Mouse (Mus musculus) heart, adult 2 months (tissue): ENCODE measurements around the gene Srd5a1. TPM values are rescaled to one million over a fixed set of nuclear protein-coding genes. Genes with fewer than 3 reads are reported as not detected.

Experiments
- DNase-seq, 2 experiments: peaks; one replicate each; pipeline ENCODE4 v3.0.0; 2021
- H3K27ac ChIP-seq: fragments of 200-600 bp; 2 replicates; pipeline ENCODE4 v1.8.1; 2022
- H3K27me3 ChIP-seq: fragments of 200-500 bp; 2 replicates; pipeline ENCODE4 v1.6.1; 2012; ENCODE audit warnings: mild to moderate bottlenecking, low read length, inconsistent platforms, mixed read lengths; ENCODE audit not compliant: control insufficient read depth, insufficient read depth
- H3K36me3 ChIP-seq: fragments of 200-500 bp; 2 replicates; pipeline ENCODE4 v1.6.1; 2012; ENCODE audit warnings: low read length, inconsistent platforms; ENCODE audit not compliant: control insufficient read depth, insufficient read depth
- H3K4me1 ChIP-seq: fragments of 200-500 bp; 2 replicates; pipeline ENCODE4 v1.6.1; 2011; ENCODE audit warnings: low read length; ENCODE audit not compliant: control insufficient read depth, insufficient read depth
- H3K4me3 ChIP-seq: fragments of 200-600 bp; 2 replicates; pipeline ENCODE4 v1.8.1; 2022
- H3K79me2 ChIP-seq: fragments of 200-500 bp; replicated peaks from 2 replicates; pipeline ENCODE4 v1.6.1; 2012; ENCODE audit warnings: mild to moderate bottlenecking, inconsistent platforms, low read length, moderate library complexity, mixed read lengths; ENCODE audit not compliant: control insufficient read depth, insufficient read depth
- H3K9ac ChIP-seq: fragments of 200-500 bp; 2 replicates; pipeline ENCODE4 v1.6.1; 2012; ENCODE audit warnings: low read depth, mild to moderate bottlenecking, control low read depth, inconsistent platforms, low read length, mixed read lengths
- CTCF ChIP-seq: fragments of 200-600 bp; IDR thresholded peaks from 2 replicates; pipeline ENCODE4 v1.8.1; 2022; ENCODE audit warnings: antibody characterized with exemption, mild to moderate bottlenecking, moderate library complexity
- EP300 ChIP-seq: fragments of 200-500 bp; IDR thresholded peaks from 2 replicates; pipeline ENCODE4 v1.6.1; 2011; ENCODE audit warnings: low read depth, low read length, control low read depth; ENCODE audit not compliant: insufficient read depth
- POLR2A ChIP-seq: fragments of 200-500 bp; IDR thresholded peaks from 2 replicates; pipeline ENCODE4 v1.6.1; 2011; ENCODE audit warnings: mild to moderate bottlenecking, low read depth, low read length, control low read depth; ENCODE audit not compliant: insufficient read depth
- WGBS: fragments of 180-500 bp; shearing (Covaris S2); methylation state at CpG from one replicate; pipeline ENCODE4 v1.1.7; 2018; 5-methylcytosine and 5-hydroxymethylcytosine counted together
- intact Hi-C: fragments of 180-260 bp; cut with DNase I; formaldehyde crosslinking; loops from one replicate; pipeline ENCODE4 v1.15.1; 2025
- polyA plus RNA-seq: library from polyadenylated mRNA; depleted of rRNA; stranded (reverse); fragments of >200 nt; gene quantifications from 2 replicates; pipeline ENCODE4 v1.2.3, GENCODE M21; 2012
- total RNA-seq, 2 experiments: library from RNA; stranded (reverse); gene quantifications; 2 replicates each; pipeline ENCODE4 v1.2.3; 2021

Srd5a1 gene
- total and polyA plus RNA-seq, 3 experiments = 0.64 to 1.3 (median 0.65) TPM

DNA sequence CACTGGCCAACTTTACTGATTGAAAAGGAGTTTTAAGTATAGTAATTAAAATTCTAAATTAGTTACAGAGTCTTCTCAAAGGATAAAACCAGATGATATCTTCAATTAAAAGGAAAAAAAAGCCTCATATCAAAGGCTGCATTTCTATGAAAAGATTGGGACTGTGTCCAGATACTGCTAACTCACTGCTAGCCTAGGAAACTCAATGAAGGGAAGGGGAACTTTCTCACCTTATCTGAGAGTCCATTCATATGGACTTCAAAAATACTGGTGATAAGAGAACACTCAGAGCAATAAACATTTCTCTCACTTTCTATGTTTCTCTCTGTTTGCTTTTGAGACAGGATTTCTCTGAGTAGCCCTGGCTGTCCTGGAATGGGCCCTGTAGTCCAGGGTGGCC, 46.7 kb downstream of the Srd5a1 start:
- Histone ChIP-seq H3K9ac (no peak overlapping the region), H3K79me2 (no peaks in the 10 kb centered on the region), H3K4me1 (peaks cover 5% of the 10 kb centered on the region; the same call in 1 of the 2 replicates), H3K36me3 (no peaks in the 10 kb centered on the region), H3K4me3 (no peak overlapping the region), H3K27me3 (no peaks in the 10 kb centered on the region; the same call in 1 of the 2 replicates), H3K27ac (no peak overlapping the region)
- no peak for DNase-seq
- intact Hi-C loops = no loop called here
- TF ChIP-seq POLR2A (no peak), EP300 (no peak), CTCF (no peak)

DNA sequence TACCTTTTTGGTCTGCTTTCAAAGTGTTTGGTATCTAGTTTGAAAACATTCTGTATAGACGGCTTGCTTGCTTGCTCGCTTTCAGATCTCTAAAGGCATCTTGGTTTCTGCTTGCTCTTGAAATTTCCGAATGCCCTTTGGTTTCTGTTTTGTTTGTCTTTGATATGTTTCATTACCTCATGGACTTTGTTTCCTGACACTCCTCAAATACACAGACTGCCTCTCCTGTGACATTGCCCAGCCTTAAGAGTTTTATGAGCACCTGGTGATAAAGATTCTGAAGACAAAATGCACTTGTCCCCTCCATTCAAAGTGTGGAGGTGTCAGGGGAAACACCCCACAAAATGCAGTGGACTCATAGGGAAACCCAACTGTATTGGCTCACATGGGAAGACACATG, 47.3 kb downstream of the Srd5a1 start:
- Histone ChIP-seq H3K4me1 (peaks cover 6% of the 10 kb centered on the region; the same call in 1 of the 2 replicates), H3K4me3 (no peak overlapping the region), H3K36me3 (no peaks in the 10 kb centered on the region), H3K79me2 (no peaks in the 10 kb centered on the region), H3K9ac (no peak overlapping the region), H3K27ac (no peak overlapping the region), H3K27me3 (no peaks in the 10 kb centered on the region; the same call in 1 of the 2 replicates)
- intact Hi-C loops = no loop called here
- no peak for DNase-seq
- TF ChIP-seq CTCF = no peak
- no peak for TF ChIP-seq EP300
- no peak for TF ChIP-seq POLR2A
- WGBS = 52% methylated on average over 3 of the region's 3 CpGs

- H3K9ac ChIP-seq = no peak overlapping the region
- TF ChIP-seq POLR2A = no peak
- TF ChIP-seq EP300 = peak; percentile 94
- no peak overlapping the region for H3K27ac ChIP-seq
- H3K36me3 ChIP-seq = no peaks in the 10 kb centered on the region
- WGBS = 31% methylated on average over 12 of the region's 12 CpGs
- DNase-seq = peak in 1 of 2 experiments; percentile 68
- H3K79me2 ChIP-seq = no peaks in the 10 kb centered on the region
- no peaks in the 10 kb centered on the region; the same call in 1 of the 2 replicates for H3K27me3 ChIP-seq
- intact Hi-C loops = no loop called here
- peaks cover 9% of the 10 kb centered on the region; the same call in 1 of the 2 replicates for H3K4me1 ChIP-seq
- H3K4me3 ChIP-seq = no peak overlapping the region
Measured at GRCm38 (mm10) chr13:69562654-69563574, 48.3 kb downstream of the Srd5a1 start.

DNA sequence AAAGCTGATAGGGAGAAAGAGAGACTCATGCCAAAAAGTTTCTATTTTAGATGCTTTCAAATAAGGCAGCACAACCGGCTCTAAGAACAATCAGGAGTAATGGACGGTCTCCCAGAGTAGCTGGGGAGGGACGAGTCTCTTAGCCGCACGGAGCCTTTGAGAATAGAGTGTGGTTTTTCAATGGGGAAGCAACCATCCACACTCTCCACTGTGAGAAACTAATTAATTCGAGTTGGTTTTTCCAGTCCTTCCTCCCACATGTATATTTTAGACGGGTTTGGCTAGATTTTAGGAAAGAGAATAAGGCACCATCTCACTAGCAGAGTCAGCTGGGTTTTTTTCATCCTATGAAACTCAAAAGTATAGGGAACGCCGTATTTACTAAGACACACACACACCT, 49.2 kb downstream of the Srd5a1 start:
- intact Hi-C loops = no loop called here
- Histone ChIP-seq H3K36me3 (no peaks in the 10 kb centered on the region), H3K9ac (no peak overlapping the region), H3K4me3 (no peak overlapping the region), H3K27ac (no peak overlapping the region), H3K79me2 (no peaks in the 10 kb centered on the region), H3K27me3 (no peaks in the 10 kb centered on the region; the same call in 1 of the 2 replicates), H3K4me1 (peaks cover 9% of the 10 kb centered on the region; the same call in 1 of the 2 replicates)
- no peak for DNase-seq
- 67% methylated on average over 9 of the region's 9 CpGs for WGBS
- TF ChIP-seq EP300 = no peak
- TF ChIP-seq POLR2A = no peak
- no peak for TF ChIP-seq CTCF

DNA sequence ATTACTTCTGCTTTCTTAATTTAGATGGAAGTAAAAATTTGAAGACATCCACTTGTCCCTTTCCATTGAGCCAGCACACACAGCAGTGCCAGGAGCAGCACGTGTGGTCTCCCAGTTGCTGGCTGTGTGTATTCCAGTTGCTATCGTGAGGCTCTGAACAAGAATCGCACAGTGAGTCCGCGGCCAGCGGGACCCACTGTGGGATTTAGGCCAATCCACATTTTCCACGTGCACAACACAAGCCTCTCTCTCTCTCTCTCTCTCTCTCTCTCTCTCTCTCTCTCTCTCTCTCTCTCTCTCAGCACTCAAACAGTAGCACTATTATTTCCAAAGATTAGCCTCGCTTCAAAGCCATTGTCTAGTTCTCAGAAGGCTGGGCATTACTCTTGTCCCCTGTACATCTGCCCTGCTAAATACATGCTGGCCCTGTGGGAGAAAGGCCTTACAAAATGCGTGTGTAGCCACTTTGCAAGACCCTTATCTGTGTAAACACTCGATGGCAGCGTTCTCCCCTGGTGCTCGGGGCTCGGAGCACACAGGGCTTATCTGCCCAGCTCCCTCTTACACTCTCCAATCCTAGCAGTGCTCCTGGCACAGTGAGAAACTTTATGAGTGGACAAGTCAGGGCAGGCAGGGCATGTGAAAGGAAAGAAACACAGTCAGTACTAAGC, 51.8 kb downstream of the Srd5a1 start:
- Histone ChIP-seq H3K4me3 (no peak overlapping the region), H3K27me3 (no peaks in the 10 kb centered on the region; the same call in 1 of the 2 replicates), H3K36me3 (no peaks in the 10 kb centered on the region), H3K79me2 (no peaks in the 10 kb centered on the region), H3K27ac (peak overlapping the region; percentile 26), H3K9ac (0 out of 2 replicates have a peak overlapping the region, but pooled peaks have one; percentile 5), H3K4me1 (peaks cover 9% of the 10 kb centered on the region; the same call in 1 of the 2 replicates)
- TF ChIP-seq POLR2A (no peak), EP300 (0 out of 2 replicates have a peak, but pooled peaks have one; percentile 16), CTCF (no peak)
- WGBS = 36% methylated on average over 13 of the region's 13 CpGs
- DNase-seq = peak; percentile 27 to 50
- intact Hi-C loops = loop anchor here (5.0 kb wide), 1 partner anchor 53 kb away; the partner anchor contains the start of gene Srd5a1

- no peak for TF ChIP-seq POLR2A
- 0 out of 2 replicates have a peak, but pooled peaks have one; percentile 10 for TF ChIP-seq EP300
- no peak for TF ChIP-seq CTCF
- WGBS = 54% methylated on average over 6 of the region's 6 CpGs
- DNase-seq = peak; percentile 38 to 40
- no peak overlapping the region for H3K9ac ChIP-seq
- no peaks in the 10 kb centered on the region for H3K36me3 ChIP-seq
- no peak overlapping the region for H3K27ac ChIP-seq
- H3K4me3 ChIP-seq = no peak overlapping the region
- intact Hi-C loops = loop anchor here (5.0 kb wide), 1 partner anchor 54 kb away; the partner anchor contains the start of gene Srd5a1
- no peaks in the 10 kb centered on the region; the same call in 1 of the 2 replicates for H3K27me3 ChIP-seq
- H3K79me2 ChIP-seq = no peaks in the 10 kb centered on the region
- H3K4me1 ChIP-seq = peaks cover 9% of the 10 kb centered on the region; the same call in 1 of the 2 replicates
Measured at GRCm38 (mm10) chr13:69558098-69558660, 53.1 kb downstream of the Srd5a1 start.
